Mouse (Mus musculus) heart, postnatal 4 days (tissue): ENCODE data around the gene Adcy4. TPM values are rescaled to one million over a fixed set of nuclear protein-coding genes. Genes with fewer than 3 reads are reported as not detected.

Experiments
- total RNA-seq, 2 experiments: library from RNA; stranded (reverse); gene quantifications; 2 replicates each; pipeline ENCODE4 v1.2.3; 2021

Gene Adcy4
- total RNA-seq, 2 experiments from 2014 or later: 18.9 to 22.3 TPM

Other genes starting within 250 kb of the Adcy4 start
- gene Pck2, start 243.8 kb downstream of the Adcy4 start, total RNA-seq: 10 to 100 TPM; 19.7 to 21.5 TPM
- gene Dcaf11, start 224.1 kb downstream of the Adcy4 start, total RNA-seq: 10 to 100 TPM; 60.8 to 63.0 TPM
- gene A730061H03Rik, start 223.7 kb downstream of the Adcy4 start, total RNA-seq: not detected
- gene Fitm1, start 208.5 kb downstream of the Adcy4 start, total RNA-seq: 100 to 1,000 TPM; 122 to 152 TPM
- gene Psme1, start 206.0 kb downstream of the Adcy4 start, total RNA-seq: 100 to 1,000 TPM; 232 to 244 TPM
- gene Emc9, start 198.8 kb downstream of the Adcy4 start, total RNA-seq: 10 to 100 TPM; 37.3 to 40.1 TPM
- 100 to 1,000 TPM; 127 to 153 TPM for gene Psme2, start 193.0 kb downstream of the Adcy4 start, total RNA-seq
- gene Rnf31, start 192.4 kb downstream of the Adcy4 start, total RNA-seq: 10 to 100 TPM; 25.9 to 27.9 TPM
- 1 to 10 TPM; 7.6 to 9.9 TPM for gene Irf9, start 180.5 kb downstream of the Adcy4 start, total RNA-seq
- under 1 TPM; 0.43 to 0.54 TPM for gene Rec8, start 166.1 kb downstream of the Adcy4 start, total RNA-seq
- 10 to 100 TPM; 64.6 to 67.1 TPM for gene Ipo4, start 148.1 kb downstream of the Adcy4 start, total RNA-seq
- gene Gm49378, start 146.2 kb downstream of the Adcy4 start, total RNA-seq: 1 to 10 TPM; 3.7 to 4.3 TPM
- 10 to 100 TPM; 60.1 to 72.3 TPM for gene Tm9sf1, start 140.3 kb downstream of the Adcy4 start, total RNA-seq
- 1 to 10 TPM; 1.1 to 1.2 TPM for gene Tssk4, start 133.9 kb downstream of the Adcy4 start, total RNA-seq
- 10 to 100 TPM; 63.2 to 66.7 TPM for gene Mdp1, start 123.6 kb downstream of the Adcy4 start, total RNA-seq
- 10 to 100 TPM; 16.6 to 21.0 TPM for gene Gmpr2, start 112.2 kb downstream of the Adcy4 start, total RNA-seq
- gene Nedd8, start 112.0 kb downstream of the Adcy4 start, total RNA-seq: 100 to 1,000 TPM; 296 to 328 TPM
- gene Tinf2, start 102.3 kb downstream of the Adcy4 start, total RNA-seq: 10 to 100 TPM; 23.4 to 25.7 TPM
- under 1 TPM; 0.20 to 0.50 TPM for gene Tgm1, start 70.2 kb downstream of the Adcy4 start, total RNA-seq
- gene Rabggta, start 61.8 kb downstream of the Adcy4 start, total RNA-seq: 10 to 100 TPM; 13.1 to 13.9 TPM
- gene Dhrs1, start 38.4 kb downstream of the Adcy4 start, total RNA-seq: 10 to 100 TPM; 46.0 to 51.4 TPM
- 10 to 100 TPM; 17.8 to 18.3 TPM for gene Nop9, start 38.4 kb downstream of the Adcy4 start, total RNA-seq
- 1 to 10 TPM; 1.2 to 2.2 TPM for gene Cideb, start 25.6 kb downstream of the Adcy4 start, total RNA-seq
- gene Ltb4r2, start 22.7 kb downstream of the Adcy4 start, total RNA-seq: under 1 TPM; 0.11 to 0.26 TPM
- under 1 TPM; 0.50 TPM for gene Ltb4r1, start 18.1 kb downstream of the Adcy4 start, total RNA-seq
- 10 to 100 TPM; 10.6 to 14.0 TPM for gene Ripk3, start 4.8 kb upstream of the Adcy4 start, total RNA-seq
- 10 to 100 TPM; 12.7 to 13.3 TPM for gene Nfatc4, start 39.0 kb upstream of the Adcy4 start, total RNA-seq
- 10 to 100 TPM; 36.0 to 36.3 TPM for gene Nynrin, start 69.9 kb upstream of the Adcy4 start, total RNA-seq
- gene Cbln3, start 100.3 kb upstream of the Adcy4 start, total RNA-seq: under 1 TPM; 0.62 to 0.65 TPM
- gene Khnyn, start 100.9 kb upstream of the Adcy4 start, total RNA-seq: 10 to 100 TPM; 11.6 to 12.0 TPM
- gene Sdr39u1, start 116.2 kb upstream of the Adcy4 start, total RNA-seq: 10 to 100 TPM; 57.0 to 61.3 TPM
- 10 to 100 TPM; 10.1 to 12.1 TPM for gene Cma1, start 160.6 kb upstream of the Adcy4 start, total RNA-seq
- under 1 TPM; 0.33 to 0.43 TPM for gene Cma2, start 166.9 kb upstream of the Adcy4 start, total RNA-seq
- gene Mcpt1, start 233.9 kb upstream of the Adcy4 start, total RNA-seq: not detected
- not detected for gene Mcpt9, start 246.4 kb upstream of the Adcy4 start, total RNA-seq